Comparison of ENCODE assay signal across 23 mouse cellular contexts in genomic region chr16:52263751-52264150, GRCm38 (mm10).
A peak's percentile ranks its signal among the peaks of the same experiment; 100 is the strongest.
DNase-seq lines count a peak whose midpoint lies in the region; ATAC-seq and TF ChIP-seq lines count a peak whose summit lies in the region.
"Had no signal": no experiment of that assay in that cellular context is flagged by ENCODE, and none has a peak within 500 bp of the region (broad histone marks: within the 10 kb centered on the region; RNA-seq: fewer than 3 reads in every experiment).

No protein-coding gene starts in this region.

- no peak for TF ChIP-seq POLR2A in kidney, adult 2 months (IDR thresholded peaks at IDR 0.05; ENCODE audit: low read depth, low read length)
- no peak for TF ChIP-seq POLR2A in brain, embryonic 14.5 days (IDR thresholded peaks at IDR 0.05; ENCODE audit: borderline replicate concordance, extremely low read depth, insufficient read depth, insufficient read length, poor library complexity, severe bottlenecking)

- H3K36me3 ChIP-seq in kidney, adult 2 months (ENCODE audit: control insufficient read depth, insufficient read depth, low read length), result no peaks in the 10 kb centered on the region
- H3K36me3 ChIP-seq in kidney, embryonic 14.5 days (ENCODE audit: control insufficient read depth, insufficient read depth, low read length), result peaks cover 7% of the 10 kb centered on the region; the same call in 1 of the 2 replicates
- H3K36me3 ChIP-seq: forebrain, embryonic 10.5 days; forebrain, embryonic 12.5 days had no signal

- H3K27me3 ChIP-seq in kidney, adult 2 months (replicated peaks; ENCODE audit: control insufficient read depth, insufficient read depth, low read length), result no peaks in the 10 kb centered on the region
- no peaks in the 10 kb centered on the region for H3K27me3 ChIP-seq in kidney, embryonic 14.5 days (ENCODE audit: control insufficient read depth, insufficient read depth, low read length)
- H3K27me3 ChIP-seq: embryonic facial prominence, embryonic 13.5 days; embryonic facial prominence, embryonic 15.5 days; forebrain, embryonic 12.5 days had no signal

- no peak overlapping the region for H3K9ac ChIP-seq in kidney, embryonic 14.5 days (ENCODE audit: low read depth, low read length)
- H3K9ac ChIP-seq: embryonic facial prominence, embryonic 13.5 days; embryonic facial prominence, embryonic 15.5 days; forebrain, embryonic 12.5 days had no signal

- DNase-seq in kidney, adult 2 months, result peak; percentile 70
- DNase-seq in kidney, adult 18-20 months, result no peak
- DNase-seq in kidney, adult 9 months, result peak; percentile 61
- peak; percentile 17 for DNase-seq in brain, embryonic 14.5 days (ENCODE audit: low read depth)
- DNase-seq in adrenal gland, adult 2 months, result no peak
- DNase-seq: adrenal gland, adult 8-10 months; adrenal gland, postnatal 14 days; adrenal gland, postnatal 36 days; cerebellum, adult 11 months; cerebellum, adult 18-20 months; cerebellum, adult 8-10 months; cerebellum, adult 9-11 months; cerebellum, postnatal 14 days; cerebellum, postnatal 36 days; embryo, embryonic 11 days had no signal

- H3K9me3 ChIP-seq in kidney, embryonic 14.5 days (ENCODE audit: control insufficient read depth, low read length), result no peaks in the 10 kb centered on the region
- H3K9me3 ChIP-seq: embryonic facial prominence, embryonic 13.5 days; embryonic facial prominence, embryonic 15.5 days; forebrain, embryonic 10.5 days; forebrain, embryonic 12.5 days had no signal

- H3K4me3 ChIP-seq in kidney, adult 2 months (ENCODE audit: insufficient read depth, low read depth, low read length), result no peak overlapping the region
- H3K4me3 ChIP-seq in kidney, embryonic 14.5 days (ENCODE audit: low read length), result no peak overlapping the region
- H3K4me3 ChIP-seq: embryonic facial prominence, embryonic 13.5 days; embryonic facial prominence, embryonic 15.5 days; erythroblast, embryonic 14.5 days; forebrain, embryonic 10.5 days; forebrain, embryonic 12.5 days had no signal

- no peak overlapping the region; the same call in 1 of the 2 replicates for H3K27ac ChIP-seq in kidney, adult 2 months (ENCODE audit: insufficient read depth, low read depth, low read length)
- no peak overlapping the region for H3K27ac ChIP-seq in kidney, embryonic 14.5 days (ENCODE audit: low read depth, low read length)
- H3K27ac ChIP-seq: embryonic facial prominence, embryonic 13.5 days; embryonic facial prominence, embryonic 15.5 days; forebrain, embryonic 10.5 days; forebrain, embryonic 12.5 days had no signal

- ATAC-seq in kidney, embryonic 14.5 days (ENCODE audit: low FRiP score, low TSS enrichment), result no peak
- ATAC-seq: forebrain, embryonic 14.5 days; forebrain, embryonic 16.5 days had no signal

- no peak for TF ChIP-seq CTCF in kidney, adult 2 months (conservative IDR thresholded peaks at IDR 0.05; ENCODE audit: insufficient read depth, insufficient read length, low read depth, low read length)
- no peak for TF ChIP-seq CTCF in brain, embryonic 14.5 days (IDR thresholded peaks at IDR 0.05; ENCODE audit: borderline replicate concordance, extremely low read depth, insufficient read depth, insufficient read length)

- H3K4me1 ChIP-seq in kidney, adult 2 months (ENCODE audit: control insufficient read depth, insufficient read depth, low read length), result peaks cover 6% of the 10 kb centered on the region; the same call in 1 of the 2 replicates
- H3K4me1 ChIP-seq in kidney, embryonic 14.5 days (ENCODE audit: control insufficient read depth, insufficient read depth, low read length), result no peaks in the 10 kb centered on the region
- H3K4me1 ChIP-seq: embryonic facial prominence, embryonic 13.5 days; embryonic facial prominence, embryonic 15.5 days; forebrain, embryonic 12.5 days had no signal

- H3K4me2 ChIP-seq in kidney, embryonic 14.5 days (replicated peaks; ENCODE audit: low read depth, low read length), result no peak overlapping the region
- H3K4me2 ChIP-seq: embryonic facial prominence, embryonic 13.5 days; embryonic facial prominence, embryonic 15.5 days; forebrain, embryonic 12.5 days had no signal

Comparison
In these comparisons a context has a peak if more than half of its experiments do, and no peak if none do; other contexts are left out.
1. DNase-seq: peak in kidney, adult 2 months (single experiment), kidney, adult 9 months (single experiment) and brain, embryonic 14.5 days (single experiment); none in kidney, adult 18-20 months (single experiment) and adrenal gland, adult 2 months (single experiment).